Mouse (Mus musculus) heart, adult 2 months (tissue): ENCODE results near the gene Gps1. TPM values are rescaled to one million over a fixed set of nuclear protein-coding genes. Genes with fewer than 3 reads are reported as not detected.

Experiments
- DNase-seq, 2 experiments: peaks; one replicate each; pipeline ENCODE4 v3.0.0; 2021
- H3K27ac ChIP-seq: fragments of 200-600 bp; 2 replicates; pipeline ENCODE4 v1.8.1; 2022
- H3K27me3 ChIP-seq: fragments of 200-500 bp; 2 replicates; pipeline ENCODE4 v1.6.1; 2012; ENCODE audit warnings: mild to moderate bottlenecking, low read length, inconsistent platforms, mixed read lengths; ENCODE audit not compliant: control insufficient read depth, insufficient read depth
- H3K36me3 ChIP-seq: fragments of 200-500 bp; 2 replicates; pipeline ENCODE4 v1.6.1; 2012; ENCODE audit warnings: low read length, inconsistent platforms; ENCODE audit not compliant: control insufficient read depth, insufficient read depth
- H3K4me1 ChIP-seq: fragments of 200-500 bp; 2 replicates; pipeline ENCODE4 v1.6.1; 2011; ENCODE audit warnings: low read length; ENCODE audit not compliant: control insufficient read depth, insufficient read depth
- H3K4me3 ChIP-seq: fragments of 200-600 bp; 2 replicates; pipeline ENCODE4 v1.8.1; 2022
- H3K79me2 ChIP-seq: fragments of 200-500 bp; replicated peaks from 2 replicates; pipeline ENCODE4 v1.6.1; 2012; ENCODE audit warnings: mild to moderate bottlenecking, inconsistent platforms, low read length, moderate library complexity, mixed read lengths; ENCODE audit not compliant: control insufficient read depth, insufficient read depth
- H3K9ac ChIP-seq: fragments of 200-500 bp; 2 replicates; pipeline ENCODE4 v1.6.1; 2012; ENCODE audit warnings: low read depth, mild to moderate bottlenecking, control low read depth, inconsistent platforms, low read length, mixed read lengths
- CTCF ChIP-seq: fragments of 200-600 bp; IDR thresholded peaks from 2 replicates; pipeline ENCODE4 v1.8.1; 2022; ENCODE audit warnings: antibody characterized with exemption, mild to moderate bottlenecking, moderate library complexity
- EP300 ChIP-seq: fragments of 200-500 bp; IDR thresholded peaks from 2 replicates; pipeline ENCODE4 v1.6.1; 2011; ENCODE audit warnings: low read depth, low read length, control low read depth; ENCODE audit not compliant: insufficient read depth
- POLR2A ChIP-seq: fragments of 200-500 bp; IDR thresholded peaks from 2 replicates; pipeline ENCODE4 v1.6.1; 2011; ENCODE audit warnings: mild to moderate bottlenecking, low read depth, low read length, control low read depth; ENCODE audit not compliant: insufficient read depth
- whole genome bisulfite sequencing: fragments of 180-500 bp; shearing (Covaris S2); methylation state at CpG from one replicate; pipeline ENCODE4 v1.1.7; 2018; 5-methylcytosine and 5-hydroxymethylcytosine counted together
- intact Hi-C: fragments of 180-260 bp; cut with DNase I; formaldehyde crosslinking; loops from one replicate; pipeline ENCODE4 v1.15.1; 2025
- polyA plus RNA-seq: library from polyadenylated mRNA; depleted of rRNA; stranded (reverse); fragments of >200 nt; gene quantifications from 2 replicates; pipeline ENCODE4 v1.2.3, GENCODE M21; 2012
- total RNA-seq, 2 experiments: library from RNA; stranded (reverse); gene quantifications; 2 replicates each; pipeline ENCODE4 v1.2.3; 2021

Gene Gps1
- total and polyA plus RNA-seq, 3 experiments, result 54.4 to 85.9 (median 55.8) TPM

GRCm38 (mm10) chr11:120804274-120804673, 20.2 kb downstream of the Gps1 start:
- TF ChIP-seq EP300 (no peak), POLR2A (no peak), CTCF (no peak)
- no peaks in the 10 kb centered on the region for H3K27me3 ChIP-seq
- no peak overlapping the region for H3K4me3 ChIP-seq
- 78% methylated on average over 7 of the region's 7 CpGs for WGBS
- no peak overlapping the region for H3K27ac ChIP-seq
- no peak for DNase-seq
- H3K4me1 ChIP-seq, result peaks cover 2% of the 10 kb centered on the region; the same call in 1 of the 2 replicates
- intact Hi-C loops, result no loop called here
- no peaks in the 10 kb centered on the region for H3K36me3 ChIP-seq
- H3K79me2 ChIP-seq, result no peaks in the 10 kb centered on the region
- H3K9ac ChIP-seq, result no peak overlapping the region

- Histone ChIP-seq H3K79me2 (no peaks in the 10 kb centered on the region), H3K27me3 (no peaks in the 10 kb centered on the region), H3K27ac (no peak overlapping the region), H3K4me1 (peaks cover 2% of the 10 kb centered on the region; the same call in 1 of the 2 replicates), H3K36me3 (no peaks in the 10 kb centered on the region), H3K9ac (no peak overlapping the region), H3K4me3 (no peak overlapping the region)
- TF ChIP-seq EP300 (no peak), CTCF (no peak), POLR2A (no peak)
- intact Hi-C loops, result no loop called here
- WGBS, result 67% methylated on average over 4 of the region's 4 CpGs
- no peak for DNase-seq
Observed at GRCm38 (mm10) chr11:120804769-120805168, 20.7 kb downstream of the Gps1 start.

GRCm38 (mm10) chr11:120805375-120806298, 21.6 kb downstream of the Gps1 start:
- H3K27me3 ChIP-seq, result no peaks in the 10 kb centered on the region
- intact Hi-C loops, result no loop called here
- WGBS, result 86% methylated on average over 7 of the region's 7 CpGs
- no peak for DNase-seq
- no peak overlapping the region for H3K4me3 ChIP-seq
- TF ChIP-seq EP300 (no peak), POLR2A (no peak), CTCF (no peak)
- H3K79me2 ChIP-seq, result no peaks in the 10 kb centered on the region
- no peak overlapping the region for H3K9ac ChIP-seq
- no peak overlapping the region for H3K27ac ChIP-seq
- H3K36me3 ChIP-seq, result no peaks in the 10 kb centered on the region
- H3K4me1 ChIP-seq, result peaks cover 2% of the 10 kb centered on the region; the same call in 1 of the 2 replicates

GRCm38 (mm10) chr11:120808010-120808409, 23.9 kb downstream of the Gps1 start:
- H3K79me2 ChIP-seq, result no peaks in the 10 kb centered on the region
- 88% methylated on average over 12 of the region's 12 CpGs for WGBS
- H3K9ac ChIP-seq, result no peak overlapping the region
- no peak for TF ChIP-seq EP300
- no peak for TF ChIP-seq POLR2A
- no peak for TF ChIP-seq CTCF
- intact Hi-C loops, result no loop called here
- H3K27me3 ChIP-seq, result no peaks in the 10 kb centered on the region
- H3K27ac ChIP-seq, result no peak overlapping the region
- no peak overlapping the region for H3K4me3 ChIP-seq
- DNase-seq, result no peak
- no peaks in the 10 kb centered on the region for H3K36me3 ChIP-seq
- H3K4me1 ChIP-seq, result no peaks in the 10 kb centered on the region

- no peaks in the 10 kb centered on the region for H3K79me2 ChIP-seq
- DNase-seq, result no peak
- no peak for TF ChIP-seq CTCF
- 90% methylated on average over 16 of the region's 16 CpGs for WGBS
- intact Hi-C loops, result no loop called here
- H3K4me1 ChIP-seq, result no peaks in the 10 kb centered on the region
- no peak overlapping the region for H3K27ac ChIP-seq
- no peak overlapping the region for H3K4me3 ChIP-seq
- H3K9ac ChIP-seq, result no peak overlapping the region
- H3K27me3 ChIP-seq, result no peaks in the 10 kb centered on the region
- H3K36me3 ChIP-seq, result no peaks in the 10 kb centered on the region
Observed at GRCm38 (mm10) chr11:120812068-120812467, 28.0 kb downstream of the Gps1 start.

- no peak for TF ChIP-seq EP300
- no peak for TF ChIP-seq POLR2A
- TF ChIP-seq CTCF, result no peak
- H3K27ac ChIP-seq, result no peak overlapping the region
- DNase-seq, result no peak
- H3K4me3 ChIP-seq, result no peak overlapping the region
- WGBS, result 90% methylated on average over 6 of the region's 6 CpGs
- no peak overlapping the region for H3K9ac ChIP-seq
- H3K79me2 ChIP-seq, result no peaks in the 10 kb centered on the region
- 0 out of 2 replicates have a peak, but pooled peaks cover 1% of the 10 kb centered on the region for H3K4me1 ChIP-seq
- no peaks in the 10 kb centered on the region for H3K27me3 ChIP-seq
- H3K36me3 ChIP-seq, result no peaks in the 10 kb centered on the region
- intact Hi-C loops, result no loop called here
Observed at GRCm38 (mm10) chr11:120817358-120817757, 33.3 kb downstream of the Gps1 start.
